Mouse (Mus musculus) intestine, embryonic 14.5 days (tissue): ENCODE results near the gene Got1. TPM values are rescaled to one million over a fixed set of nuclear protein-coding genes. Genes with fewer than 3 reads are reported as not detected.

ENCODE experiments used
- ATAC-seq: fragments of 200-750 bp; cut with Nextera tagmentation; replicated peaks from 2 replicates; pipeline ENCODE4 v1.8.0; 2017; ENCODE audit warnings: low read depth, moderate number of reproducible peaks, moderate TSS enrichment, moderate library complexity; ENCODE audit not compliant: low FRiP score, low TSS enrichment
- DNase-seq: peaks from one replicate; pipeline ENCODE4 v3.0.0-alpha.2; 2018; ENCODE audit warnings: low spot score
- H3K27ac ChIP-seq: fragments of 300-500 bp; sonication (generic); 2 replicates; pipeline ENCODE4 v1.5.1; 2014; ENCODE audit warnings: low read depth, mild to moderate bottlenecking, control low read depth
- H3K27me3 ChIP-seq: fragments of 300-500 bp; sonication (generic); replicated peaks from 2 replicates; pipeline ENCODE4 v1.6.1; 2014; ENCODE audit warnings: low read length, control low read depth; ENCODE audit not compliant: control insufficient read depth, insufficient read depth
- H3K36me3 ChIP-seq: fragments of 300-500 bp; sonication (generic); 2 replicates; pipeline ENCODE4 v1.6.1; 2014; ENCODE audit warnings: low read length, control low read depth; ENCODE audit not compliant: control insufficient read depth, insufficient read depth
- H3K4me1 ChIP-seq: fragments of 300-500 bp; sonication (generic); replicated peaks from 2 replicates; pipeline ENCODE4 v1.6.1; 2014; ENCODE audit warnings: low read length, control low read depth, mixed read lengths; ENCODE audit not compliant: control insufficient read depth, insufficient read depth
- H3K4me2 ChIP-seq: fragments of 300-500 bp; sonication (generic); 2 replicates; pipeline ENCODE4 v1.6.1; 2014; ENCODE audit warnings: low read length
- H3K4me3 ChIP-seq: fragments of 300-500 bp; sonication (generic); 2 replicates; pipeline ENCODE4 v1.5.1; 2014; ENCODE audit warnings: low read depth, low read length, control low read depth, mixed read lengths
- H3K9ac ChIP-seq: fragments of 300-500 bp; sonication (generic); 2 replicates; pipeline ENCODE4 v1.6.1; 2014; ENCODE audit warnings: mild to moderate bottlenecking, low read length
- H3K9me3 ChIP-seq: fragments of 300-500 bp; sonication (generic); 2 replicates; pipeline ENCODE4 v1.6.1; 2016; ENCODE audit warnings: low read length, control low read depth; ENCODE audit not compliant: control insufficient read depth
- WGBS: fragments of 180-500 bp; shearing (Covaris S2); extraction: QIAGEN DNeasy Blood & Tissue Kit; methylation state at CpG from one replicate; pipeline ENCODE4 v1.1.7; 2014; 5-methylcytosine and 5-hydroxymethylcytosine counted together
- polyA plus RNA-seq: library from polyadenylated mRNA; unstranded; fragments of >200 nt; fragmentation: Nextera tagmentation; extraction: Ambion mirVana; gene quantifications from 2 replicates; pipeline ENCODE4 v1.2.1, GENCODE M21; 2014

Got1 gene
- polyA plus RNA-seq, 1 experiment from 2014 or later: 35.8 TPM

DNA sequence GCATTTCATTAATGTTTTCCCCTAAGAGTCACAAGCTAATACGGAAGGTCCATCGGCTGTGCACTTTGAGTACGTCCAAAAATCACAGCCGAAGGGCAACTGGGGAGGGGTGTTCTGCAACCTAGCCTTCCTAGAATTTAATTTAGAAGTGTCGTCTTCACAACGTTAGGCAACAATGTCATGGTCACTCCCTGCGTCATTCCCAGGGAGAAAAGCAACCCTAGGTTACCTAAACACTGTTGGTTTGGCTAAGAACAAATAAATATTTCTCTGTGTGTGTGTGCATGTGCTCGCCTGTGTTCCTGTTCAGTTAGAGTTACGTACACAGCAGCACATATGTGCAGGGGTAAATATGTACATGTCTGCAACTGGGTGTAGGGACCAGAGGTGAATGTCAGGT, 1.6 kb upstream of the Got1 start:
- Histone ChIP-seq H3K4me3 (no peak overlapping the region), H3K27ac (no peak overlapping the region), H3K27me3 (no peaks in the 10 kb centered on the region), H3K4me1 (peaks cover 17% of the 10 kb centered on the region), H3K9me3 (no peaks in the 10 kb centered on the region), H3K36me3 (no peaks in the 10 kb centered on the region), H3K4me2 (no peak overlapping the region), H3K9ac (no peak overlapping the region)
- WGBS: 91% methylated on average over 9 of the region's 9 CpGs
- no peak for DNase-seq
- no peak for ATAC-seq

DNA sequence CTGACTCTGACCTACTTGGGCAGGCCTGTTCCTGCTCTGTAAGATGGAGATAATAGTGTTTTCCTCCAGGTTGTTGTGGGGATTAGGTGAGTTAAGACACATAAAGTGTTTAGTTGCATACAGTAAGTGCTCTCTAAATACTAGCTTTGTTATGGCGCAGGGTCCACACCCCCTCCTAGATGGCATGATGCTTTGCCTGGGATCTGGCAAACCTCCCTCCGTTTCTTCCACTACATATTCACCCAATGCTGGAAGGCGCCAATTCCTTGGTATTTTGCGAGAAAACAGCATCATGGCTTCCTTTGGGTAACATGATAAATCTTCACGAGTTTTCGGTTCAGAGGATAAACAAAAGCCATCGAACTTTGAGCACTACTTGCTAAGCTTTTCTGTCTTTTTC, 1.2 kb upstream of the Got1 start:
- Histone ChIP-seq H3K27me3 (no peaks in the 10 kb centered on the region), H3K27ac (no peak overlapping the region), H3K4me2 (peak overlapping the region; percentile 94; the same call in 1 of the 2 replicates), H3K4me3 (no peak overlapping the region), H3K9me3 (no peaks in the 10 kb centered on the region), H3K9ac (no peak overlapping the region), H3K36me3 (no peaks in the 10 kb centered on the region), H3K4me1 (peaks cover 15% of the 10 kb centered on the region)
- 82% methylated on average over 7 of the region's 7 CpGs for WGBS
- DNase-seq (no peak), ATAC-seq (no peak)

DNA sequence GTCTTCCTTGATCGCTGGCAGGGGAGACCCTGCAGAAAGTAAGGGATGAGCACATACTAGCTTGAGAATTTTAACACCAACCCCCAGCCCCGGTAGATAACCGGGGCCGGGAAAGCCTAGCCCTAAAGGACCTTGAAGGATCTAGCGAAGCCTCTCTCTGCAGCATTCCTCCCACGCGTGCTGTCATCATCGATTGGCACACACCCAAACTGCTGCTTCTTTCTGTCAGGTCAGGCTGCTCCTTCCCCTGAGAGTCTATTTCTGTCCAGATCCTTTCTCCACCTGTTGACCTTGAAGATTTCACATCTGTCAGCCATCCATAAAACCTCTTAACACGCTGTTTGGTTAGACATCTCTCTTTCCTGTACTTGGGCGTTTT, 688 bp upstream of the Got1 start:
- peaks cover 15% of the 10 kb centered on the region for H3K4me1 ChIP-seq
- peak overlapping the region; percentile 94 for H3K4me2 ChIP-seq
- no peak for ATAC-seq
- H3K27me3 ChIP-seq: no peaks in the 10 kb centered on the region
- H3K9me3 ChIP-seq: no peaks in the 10 kb centered on the region
- H3K4me3 ChIP-seq: peak overlapping the region; percentile 70
- DNase-seq: no peak
- peak overlapping the region; percentile 33; the same call in 1 of the 2 replicates for H3K27ac ChIP-seq
- H3K9ac ChIP-seq: peak overlapping the region; percentile 61
- no peaks in the 10 kb centered on the region for H3K36me3 ChIP-seq
- WGBS: 6% methylated on average over 10 of the region's 10 CpGs

DNA sequence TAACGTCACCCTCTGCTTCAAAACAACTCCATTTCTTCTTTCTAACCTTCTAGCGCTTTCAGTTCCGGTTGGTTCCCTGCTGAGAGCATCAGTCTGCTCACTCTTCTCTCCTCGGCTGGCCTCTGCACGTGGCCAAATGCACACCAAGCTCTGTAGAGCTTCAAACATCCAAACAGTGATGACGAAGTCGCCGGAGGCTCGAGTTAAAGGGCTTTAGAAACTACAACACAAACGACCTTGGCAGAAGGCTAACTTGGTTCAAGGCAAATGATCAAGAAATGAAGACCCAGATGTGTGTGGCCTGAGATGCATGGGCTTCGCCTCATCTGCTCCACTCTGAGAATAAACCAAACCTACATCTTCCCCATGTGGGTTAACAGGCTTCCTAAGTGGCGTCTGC, 854 bp downstream of the Got1 start:
- no peak overlapping the region for H3K27ac ChIP-seq
- WGBS: 5% methylated on average over 12 of the region's 12 CpGs
- H3K27me3 ChIP-seq: no peaks in the 10 kb centered on the region
- no peak for ATAC-seq
- peak overlapping the region; percentile 94 for H3K4me2 ChIP-seq
- peaks cover 15% of the 10 kb centered on the region for H3K4me1 ChIP-seq
- DNase-seq: peak; percentile 68
- peak overlapping the region; percentile 41; the same call in 1 of the 2 replicates for H3K9ac ChIP-seq
- H3K9me3 ChIP-seq: no peaks in the 10 kb centered on the region
- peak overlapping the region; percentile 70 for H3K4me3 ChIP-seq
- H3K36me3 ChIP-seq: no peaks in the 10 kb centered on the region

DNA sequence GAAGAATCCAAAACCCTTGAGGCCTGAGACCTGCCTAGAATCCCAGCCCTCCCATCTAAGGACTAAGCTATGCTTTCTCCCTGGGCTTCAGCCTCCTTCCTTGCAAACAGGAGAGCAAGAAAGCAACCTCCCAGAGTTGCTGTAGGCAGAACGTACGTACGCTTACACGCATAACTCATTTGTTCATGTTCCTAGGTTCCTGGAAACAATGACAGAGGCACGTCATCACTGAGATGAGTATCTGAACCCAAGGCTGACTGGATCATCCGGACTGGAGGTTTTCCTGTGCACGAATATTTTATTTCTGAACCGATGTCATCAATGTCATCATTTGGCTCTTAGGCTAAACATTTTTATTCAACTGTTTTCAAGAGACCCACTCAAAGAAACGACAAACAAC, 2.4 kb downstream of the Got1 start:
- no peak for ATAC-seq
- H3K36me3 ChIP-seq: no peaks in the 10 kb centered on the region
- no peaks in the 10 kb centered on the region for H3K27me3 ChIP-seq
- H3K4me2 ChIP-seq: no peak overlapping the region
- H3K4me1 ChIP-seq: peaks cover 15% of the 10 kb centered on the region
- WGBS: 88% methylated on average over 9 of the region's 9 CpGs
- DNase-seq: no peak
- no peak overlapping the region for H3K4me3 ChIP-seq
- H3K9ac ChIP-seq: no peak overlapping the region
- H3K9me3 ChIP-seq: no peaks in the 10 kb centered on the region
- no peak overlapping the region for H3K27ac ChIP-seq

DNA sequence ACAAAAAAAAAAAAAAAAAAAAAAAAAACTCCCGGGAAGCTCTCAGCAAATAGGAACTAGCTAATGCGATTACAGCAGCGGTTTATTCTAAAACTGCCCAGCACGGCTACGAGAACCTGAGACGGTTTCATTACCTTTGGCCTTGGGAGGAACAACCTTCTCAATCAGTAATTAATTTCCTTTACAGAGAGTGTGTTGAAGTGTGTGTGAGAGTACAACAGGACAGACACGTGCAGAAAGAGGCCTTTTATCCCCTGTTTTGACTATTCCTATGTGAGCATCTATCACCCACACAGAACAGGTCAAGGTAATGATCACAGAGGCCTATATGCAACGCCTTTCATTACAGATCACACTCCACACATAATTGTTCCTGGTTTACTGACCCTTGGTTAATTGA, 3.0 kb downstream of the Got1 start:
- 58% methylated on average over 8 of the region's 8 CpGs for WGBS
- no peak for DNase-seq

DNA sequence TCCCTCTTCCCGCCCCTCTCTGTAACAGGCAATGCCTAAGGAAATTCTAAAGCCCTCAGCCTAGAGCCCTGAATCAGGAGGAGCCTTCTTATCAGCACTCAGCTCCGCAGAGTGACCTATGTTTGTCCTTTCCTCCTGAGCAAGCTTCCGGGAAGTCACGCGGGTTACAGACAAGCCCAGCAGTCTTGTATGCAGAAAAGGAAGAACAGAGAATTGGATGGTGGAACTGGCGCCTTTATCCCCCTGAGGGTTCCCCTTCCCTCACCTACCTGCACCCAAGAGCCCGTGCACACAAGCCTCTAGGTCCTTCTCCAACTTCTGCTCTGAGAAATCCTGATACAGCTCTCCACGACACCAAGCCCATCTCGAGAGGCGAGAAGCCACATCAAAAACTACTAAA, 4.0 kb downstream of the Got1 start:
- Histone ChIP-seq H3K4me1 (peaks cover 18% of the 10 kb centered on the region), H3K4me2 (no peak overlapping the region), H3K36me3 (peaks cover 2% of the 10 kb centered on the region; the same call in 1 of the 2 replicates), H3K27ac (no peak overlapping the region), H3K9ac (no peak overlapping the region), H3K27me3 (no peaks in the 10 kb centered on the region), H3K9me3 (no peaks in the 10 kb centered on the region), H3K4me3 (no peak overlapping the region)
- ATAC-seq (no peak), DNase-seq (no peak)
- 65% methylated on average over 9 of the region's 10 CpGs for WGBS

More for the DNA sequence above, 3.0 kb downstream of the Got1 start:
- H3K9ac ChIP-seq: no peak overlapping the region
- H3K4me3 ChIP-seq: no peak overlapping the region
- no peak overlapping the region for H3K4me2 ChIP-seq
- H3K27me3 ChIP-seq: no peaks in the 10 kb centered on the region
- no peaks in the 10 kb centered on the region for H3K9me3 ChIP-seq
- no peaks in the 10 kb centered on the region for H3K36me3 ChIP-seq
- H3K27ac ChIP-seq: no peak overlapping the region
- no peak for ATAC-seq
- peaks cover 16% of the 10 kb centered on the region for H3K4me1 ChIP-seq

DNA sequence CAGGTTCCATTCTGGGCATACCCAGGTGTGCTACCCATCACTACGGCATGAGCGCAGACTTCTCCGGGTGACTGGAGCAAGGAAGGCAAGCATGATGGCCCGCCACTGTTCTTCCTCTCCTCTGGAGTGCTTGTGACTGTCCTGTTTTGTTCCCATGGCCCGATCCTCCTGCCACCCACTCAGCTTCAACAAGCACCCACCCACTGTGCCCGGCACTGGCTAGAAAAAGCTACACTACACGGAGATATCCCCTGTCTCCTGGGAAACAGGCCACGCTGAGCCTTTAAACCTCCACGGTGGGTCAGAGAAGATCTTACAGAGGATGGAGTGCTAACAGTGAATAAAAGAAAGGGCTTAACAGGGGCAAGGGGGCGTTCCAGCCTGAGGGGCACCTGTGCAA, 5.2 kb downstream of the Got1 start:
- H3K4me3 ChIP-seq: no peak overlapping the region
- H3K4me1 ChIP-seq: peaks cover 14% of the 10 kb centered on the region
- 92% methylated on average over 10 of the region's 10 CpGs for WGBS
- H3K9ac ChIP-seq: no peak overlapping the region
- H3K27ac ChIP-seq: no peak overlapping the region
- H3K27me3 ChIP-seq: no peaks in the 10 kb centered on the region
- no peak overlapping the region for H3K4me2 ChIP-seq
- no peaks in the 10 kb centered on the region for H3K9me3 ChIP-seq
- ATAC-seq (no peak), DNase-seq (no peak)
- H3K36me3 ChIP-seq: peaks cover 13% of the 10 kb centered on the region; the same call in 1 of the 2 replicates

DNA sequence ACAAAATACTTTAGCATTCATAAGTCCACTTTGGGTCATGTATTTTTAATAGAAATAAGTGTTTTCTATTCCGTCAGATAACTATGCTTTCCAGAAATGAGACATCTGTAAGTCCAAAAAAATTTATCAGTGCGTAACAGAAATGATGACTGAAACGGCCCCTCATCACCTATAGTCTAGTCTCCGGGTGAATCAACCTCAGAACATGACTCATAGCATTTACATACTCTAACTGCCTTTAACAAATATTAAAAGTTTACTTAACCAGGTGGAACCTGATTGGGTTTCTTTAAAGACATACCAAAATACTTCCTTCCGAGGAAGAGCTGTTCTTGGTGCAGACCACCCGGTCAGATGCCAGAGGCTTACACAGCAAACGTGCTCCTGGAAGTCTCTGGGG, 6.1 kb downstream of the Got1 start:
- DNase-seq (no peak), ATAC-seq (no peak)
- 73% methylated on average over 7 of the region's 7 CpGs for WGBS
- Histone ChIP-seq H3K9ac (no peak overlapping the region), H3K36me3 (peaks cover 15% of the 10 kb centered on the region; the same call in 1 of the 2 replicates), H3K27me3 (no peaks in the 10 kb centered on the region), H3K9me3 (no peaks in the 10 kb centered on the region), H3K27ac (no peak overlapping the region), H3K4me1 (0 out of 2 replicates have a peak, but pooled peaks cover 5% of the 10 kb centered on the region), H3K4me2 (no peak overlapping the region), H3K4me3 (no peak overlapping the region)
